Mouse (Mus musculus) embryo, embryonic 10.5 days (tissue): ENCODE data around the gene Tmem221.

ENCODE experiments used
- DNase-seq: peaks from one replicate; pipeline ENCODE4 v3.0.0-alpha.2; 2015; ENCODE audit warnings: low spot score

The Tmem221 gene

GRCm38 (mm10) chr8:71509316-71509715, 49.4 kb downstream of the Tmem221 start:
- DNase-seq, result no peak

- peak; percentile 93 for DNase-seq
These were observed 51.0 kb downstream of the Tmem221 start for GRCm38 (mm10) chr8:71507589-71508104.

DNA sequence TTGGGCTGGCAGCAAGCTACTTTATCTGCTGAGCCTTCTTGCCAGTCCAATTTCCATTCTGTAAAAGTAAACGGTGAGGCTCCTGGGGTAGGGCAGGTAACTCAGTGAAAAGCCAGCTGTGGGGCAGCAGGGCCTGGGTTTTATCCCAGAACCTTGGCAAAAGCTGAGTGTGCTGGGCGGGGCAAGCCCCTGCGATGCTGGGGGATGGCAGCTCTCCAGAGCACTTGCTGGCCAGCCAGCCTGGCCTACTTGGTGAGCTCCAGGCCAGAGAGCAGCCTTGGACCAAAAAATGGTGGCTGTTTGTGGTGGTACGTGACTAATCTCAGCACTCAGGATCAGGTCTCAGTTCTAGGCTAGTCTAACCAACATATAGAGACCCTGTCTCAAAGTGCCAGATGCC, 52.7 kb downstream of the Tmem221 start:
- DNase-seq, result no peak

DNA sequence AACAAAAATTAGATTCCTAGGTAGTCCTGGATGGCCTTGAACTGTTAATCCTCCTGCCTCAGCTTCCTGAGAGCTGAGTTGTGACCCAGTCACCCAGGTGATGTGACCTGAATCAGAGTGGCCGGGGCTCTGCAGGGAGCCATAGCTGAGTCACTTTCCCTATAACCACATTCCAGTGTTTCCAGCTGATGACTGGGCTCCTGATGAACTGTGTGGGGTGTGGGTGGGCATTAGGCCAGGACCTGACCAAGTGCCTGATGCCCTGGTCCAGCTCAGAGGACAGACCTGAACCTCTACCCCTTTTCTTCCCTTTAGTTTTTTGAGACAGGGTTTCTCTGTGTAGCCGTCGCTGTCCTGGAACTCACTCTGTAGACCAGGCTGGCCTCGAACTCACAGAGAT, 53.3 kb downstream of the Tmem221 start:
- no peak for DNase-seq

DNA sequence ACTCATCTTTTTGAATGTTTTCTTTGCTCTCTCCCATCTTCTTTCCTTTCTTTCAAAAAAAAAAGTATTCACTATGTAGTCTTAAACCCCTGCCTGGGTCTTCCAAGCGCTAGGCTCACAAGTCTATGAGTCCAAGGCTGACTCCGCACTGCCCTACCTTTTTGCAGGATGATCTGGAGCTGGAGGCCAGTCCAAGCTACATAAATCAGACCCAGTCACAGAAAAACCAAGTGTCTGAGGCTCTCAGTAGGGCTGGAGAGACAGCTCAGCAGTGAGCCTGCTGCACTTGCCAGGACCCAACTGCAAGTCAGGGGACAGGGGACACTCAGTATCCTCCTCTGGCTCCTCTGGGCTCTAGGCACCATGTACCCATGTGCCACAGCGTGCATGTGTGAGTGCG, 54.3 kb downstream of the Tmem221 start:
- no peak for DNase-seq
